Mouse (Mus musculus) heart, postnatal 0 days (tissue): ENCODE measurements around the gene Eid1.

Experiments
- CTCF ChIP-seq: IDR thresholded peaks from 2 replicates; pipeline ENCODE4 v1.5.1; 2016; ENCODE audit warnings: antibody characterized with exemption, control low read depth, low read depth
- EP300 ChIP-seq: IDR thresholded peaks from 2 replicates; pipeline ENCODE4 v1.6.1; 2016; ENCODE audit warnings: antibody characterized with exemption, low read depth

DNA sequence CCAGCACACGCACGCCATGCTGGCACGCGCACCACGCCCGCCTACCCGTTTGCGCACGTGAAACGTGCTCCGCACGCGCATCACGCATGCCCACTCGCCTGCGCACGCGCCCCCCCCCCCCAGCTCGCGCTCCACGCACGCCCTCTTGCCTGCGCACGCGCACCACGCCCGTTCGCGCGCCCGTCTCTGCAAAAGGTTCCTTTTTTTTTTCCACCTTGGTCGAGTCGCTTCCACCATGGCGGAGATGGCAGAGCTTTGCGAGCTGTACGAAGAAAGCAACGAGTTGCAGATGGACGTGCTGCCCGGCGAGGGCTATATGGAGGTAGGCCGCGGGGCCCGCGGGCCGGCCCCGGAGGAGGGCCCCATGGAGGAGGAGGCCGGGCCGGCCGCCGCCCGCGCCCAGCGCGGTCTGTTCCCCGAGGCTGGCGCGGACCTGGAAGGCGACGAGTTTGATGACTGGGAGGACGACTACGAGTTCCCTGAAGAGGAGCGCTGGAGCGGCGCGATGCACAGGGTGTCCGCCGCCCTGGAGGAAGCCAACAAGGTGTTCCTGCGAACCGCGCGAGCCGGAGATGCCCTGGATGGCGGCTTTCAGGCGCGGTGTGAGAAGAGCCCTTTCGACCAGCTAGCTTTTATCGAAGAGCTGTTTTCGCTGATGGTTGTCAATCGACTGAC lies at the start of gene Eid1:
- no peak for TF ChIP-seq EP300
- no peak for TF ChIP-seq CTCF
